Mouse (Mus musculus) cerebellum, adult (tissue): ENCODE data around the gene Gnai3.

ENCODE experiments used
- ATAC-seq: cut with Nextera tagmentation; 2 replicates; pipeline ENCODE4 v1.9.2; 2017; ENCODE audit warnings: mild to moderate bottlenecking, moderate library complexity, mixed read lengths; ENCODE audit not compliant: insufficient number of reproducible peaks, low FRiP score, low TSS enrichment

Gnai3 gene

DNA sequence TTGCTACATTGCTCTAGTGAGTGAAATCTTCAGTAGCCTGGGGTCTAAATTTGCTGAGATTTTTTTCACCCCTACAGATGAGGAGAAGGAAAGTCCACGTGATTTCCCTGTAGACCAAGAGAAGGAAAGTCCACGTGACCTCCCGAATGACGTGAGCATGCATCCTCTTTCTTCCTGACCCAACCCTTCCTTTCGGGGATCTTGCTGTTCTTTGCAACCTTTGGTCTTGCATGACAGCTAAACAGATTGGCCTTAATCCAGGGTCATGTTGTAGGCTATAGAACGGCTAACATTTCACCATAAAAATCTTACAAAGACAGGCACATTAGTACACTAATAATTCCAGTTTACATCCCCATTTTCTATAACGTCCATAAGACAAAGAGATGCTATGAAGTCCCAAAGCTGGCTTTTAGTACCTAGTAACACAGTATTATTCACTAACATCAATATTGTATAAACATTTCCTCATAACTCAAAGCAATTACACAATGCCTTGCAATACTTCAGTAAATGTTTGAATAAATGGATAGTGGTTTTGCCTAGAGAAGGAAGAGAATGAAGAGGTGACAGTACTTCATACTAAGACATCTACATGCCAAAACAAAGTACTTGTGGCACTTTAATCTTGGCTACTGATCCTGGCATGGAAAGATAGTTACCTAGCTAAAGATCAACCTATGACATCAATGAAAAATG lies 32.2 kb downstream of the Gnai3 start:
- ATAC-seq, result no peak

DNA sequence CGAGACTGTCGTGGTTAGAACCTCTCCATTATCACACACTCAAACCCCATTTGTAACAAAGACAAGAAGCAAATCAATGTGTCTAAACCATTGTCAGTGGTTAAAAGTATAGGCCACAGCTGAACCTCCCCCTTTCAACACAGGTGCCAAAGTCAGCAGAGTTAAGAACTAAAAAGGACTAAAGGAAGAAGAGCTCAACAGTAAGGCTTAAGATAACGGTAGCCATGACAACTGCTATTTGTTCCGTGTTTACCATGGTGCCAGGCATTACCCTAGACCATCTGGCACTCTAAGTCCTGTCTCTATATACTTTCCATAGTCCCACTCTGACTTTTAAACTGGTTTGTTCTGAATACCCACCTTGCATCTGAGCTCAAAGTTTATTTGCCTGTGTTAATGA lies 33.3 kb downstream of the Gnai3 start:
- no peak for ATAC-seq

DNA sequence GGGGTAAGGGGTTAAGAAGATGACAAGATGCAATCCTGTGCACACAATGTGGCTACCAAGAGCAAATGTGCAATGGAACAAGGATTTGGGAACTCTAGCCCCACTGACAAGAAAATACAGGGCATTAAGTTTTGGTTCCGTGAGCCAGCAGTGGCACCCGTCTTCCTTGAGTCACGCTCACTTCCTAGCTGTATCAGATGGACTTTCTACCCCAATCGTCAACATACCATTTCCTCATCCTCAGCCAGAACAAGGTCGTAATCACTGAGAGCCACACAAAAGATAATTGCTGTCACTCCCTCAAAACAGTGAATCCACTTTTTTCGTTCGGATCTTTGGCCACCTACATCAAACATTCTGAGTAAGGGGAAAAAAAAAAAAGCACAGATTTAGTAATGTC lies 33.7 kb downstream of the Gnai3 start:
- ATAC-seq, result no peak

DNA sequence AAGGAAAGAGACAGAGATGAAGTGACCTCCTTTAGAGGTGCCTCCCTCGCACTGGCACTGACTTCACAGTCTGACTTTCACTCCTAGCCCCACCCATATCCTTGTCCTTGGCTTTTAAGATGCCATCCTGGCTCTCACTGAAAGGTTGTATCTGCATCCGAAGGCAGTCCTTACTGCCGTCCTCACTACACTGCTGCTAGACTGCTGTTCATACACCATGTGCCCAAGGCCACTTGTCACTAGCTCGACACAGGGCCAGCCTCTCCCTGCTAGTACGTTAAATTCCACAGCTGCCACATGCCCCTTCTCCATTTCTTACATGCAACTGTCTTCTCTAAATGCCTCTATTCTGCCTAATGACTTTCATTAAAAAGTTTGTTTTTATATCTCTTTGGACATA lies 34.6 kb downstream of the Gnai3 start:
- no peak for ATAC-seq

DNA sequence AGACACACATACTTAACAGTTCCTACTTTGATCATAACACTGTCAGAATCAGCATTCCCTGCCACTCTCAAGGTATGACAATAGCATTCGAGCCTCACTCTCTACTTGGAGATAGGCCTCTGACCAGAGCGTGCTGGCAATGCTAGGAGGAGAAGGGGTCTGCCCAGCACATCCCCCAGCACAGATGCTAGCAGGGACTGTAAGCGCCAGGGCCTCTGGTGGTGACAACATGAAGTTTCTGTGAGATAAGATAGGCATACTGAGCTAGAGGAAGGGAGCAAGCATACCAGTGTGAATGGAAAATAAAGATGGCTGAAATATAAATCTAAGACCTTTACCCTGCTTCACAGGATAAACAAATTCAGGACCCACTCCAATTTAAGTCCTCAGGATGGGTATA lies 40.7 kb downstream of the Gnai3 start:
- ATAC-seq, result no peak

DNA sequence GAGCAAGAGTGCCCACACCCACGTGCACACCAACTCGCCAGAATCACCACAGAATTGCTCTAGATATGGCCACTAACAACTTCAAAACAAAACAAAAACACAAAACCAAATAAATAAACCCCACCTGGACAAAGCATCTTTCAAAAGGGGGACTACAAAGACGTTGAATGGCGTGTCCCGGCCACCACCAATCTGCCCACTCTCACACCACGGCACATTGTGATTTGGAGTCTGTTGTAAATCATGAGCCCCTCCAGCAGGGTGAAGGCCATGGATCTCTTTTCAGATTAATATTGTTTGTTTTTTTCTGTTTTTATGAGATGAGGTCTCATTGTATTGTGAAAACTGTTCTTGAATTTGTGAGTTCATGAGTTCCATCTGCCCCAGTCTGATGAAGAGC lies 43.9 kb downstream of the Gnai3 start:
- ATAC-seq, result no peak

DNA sequence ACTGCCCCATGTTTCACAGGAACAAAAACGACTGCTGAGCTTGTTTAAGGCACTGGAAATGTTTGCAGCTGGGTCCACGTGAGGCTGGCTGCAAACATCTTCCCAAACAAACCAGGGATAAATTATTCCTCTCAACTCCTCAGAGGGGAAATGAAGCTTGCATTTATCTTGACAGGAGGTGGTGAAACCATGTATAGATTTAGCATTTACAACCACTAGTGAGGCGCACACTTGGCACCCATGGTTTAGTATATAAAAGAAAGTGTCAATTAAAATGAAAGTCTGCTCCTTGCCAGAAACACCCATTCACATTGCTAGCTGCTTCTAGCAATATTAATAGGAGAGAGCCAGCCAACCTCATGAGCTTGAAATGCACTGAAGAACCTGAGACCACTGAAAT lies 44.4 kb downstream of the Gnai3 start:
- no peak for ATAC-seq

DNA sequence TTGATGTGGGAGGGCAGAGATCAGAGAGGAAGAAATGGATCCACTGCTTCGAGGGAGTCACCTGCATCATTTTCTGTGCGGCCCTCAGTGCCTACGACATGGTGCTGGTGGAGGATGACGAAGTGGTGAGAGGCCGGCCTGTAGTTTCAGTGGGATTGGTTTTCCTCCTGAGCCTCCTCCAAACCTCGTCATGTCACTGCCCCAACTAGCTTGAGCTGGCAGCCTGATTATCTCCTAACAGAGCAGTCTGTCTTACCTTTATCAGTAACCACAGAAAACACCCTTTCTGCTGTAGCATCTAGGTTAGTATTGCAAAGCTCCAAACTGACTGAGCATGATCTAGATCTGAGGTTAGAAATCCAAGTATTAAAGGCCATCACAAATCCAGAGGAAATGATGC lies 47.6 kb downstream of the Gnai3 start:
- no peak for ATAC-seq

DNA sequence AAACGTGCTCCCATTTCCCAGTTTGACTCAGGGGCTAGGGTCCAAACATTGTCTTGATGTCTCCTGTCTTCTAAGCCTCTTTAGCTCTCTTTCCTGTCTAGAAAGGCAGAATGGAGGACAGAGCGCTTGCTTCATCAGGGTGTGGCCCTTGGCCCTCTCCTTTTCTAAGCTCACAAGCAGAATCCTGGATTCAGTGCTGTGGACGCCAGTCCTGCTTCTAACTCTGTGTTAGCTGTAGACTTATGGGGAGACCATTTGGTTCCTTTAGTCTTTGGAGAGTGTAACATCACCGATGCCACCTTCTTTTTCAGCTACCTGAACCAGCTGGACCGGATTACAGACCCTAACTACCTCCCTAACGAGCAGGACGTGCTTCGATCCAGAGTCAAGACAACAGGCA lies 48.3 kb downstream of the Gnai3 start:
- ATAC-seq, result no peak

DNA sequence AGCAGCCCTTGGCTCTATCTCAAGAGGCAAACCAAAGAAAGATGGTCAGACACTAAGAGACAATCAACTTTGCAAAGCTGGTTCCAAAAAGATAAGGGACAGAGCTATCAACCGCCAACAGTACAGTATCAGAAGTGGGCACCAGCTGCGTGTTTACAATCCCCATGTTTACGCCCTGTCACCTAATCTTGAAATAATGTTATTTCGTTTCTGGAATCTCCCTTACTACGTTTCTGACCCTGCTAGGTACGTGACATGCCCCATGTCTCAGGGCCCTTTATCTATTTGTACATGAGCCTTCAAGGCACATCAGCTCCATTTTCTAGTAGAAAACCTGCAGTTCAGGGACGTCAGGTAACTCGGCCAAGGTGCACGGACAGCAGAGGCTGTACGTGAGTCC lies 49.2 kb downstream of the Gnai3 start:
- ATAC-seq, result no peak

DNA sequence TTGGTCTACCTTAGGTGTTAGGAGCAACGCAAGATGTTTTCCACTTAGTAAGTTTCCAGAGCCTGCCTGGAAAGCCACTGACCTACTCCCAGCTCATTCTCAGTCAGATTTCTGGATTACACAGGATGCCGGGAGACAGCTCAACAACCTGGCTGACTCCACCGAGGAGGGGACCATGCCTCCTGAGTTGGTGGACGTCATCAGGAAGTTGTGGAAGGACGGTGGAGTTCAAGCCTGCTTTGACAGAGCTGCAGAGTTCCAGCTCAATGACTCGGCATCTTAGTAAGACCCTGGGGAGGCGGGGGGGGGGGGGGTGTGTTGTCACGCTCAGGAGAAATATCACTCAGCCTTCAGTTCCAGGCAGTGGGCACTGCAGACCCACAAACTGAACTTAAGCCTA lies 49.7 kb downstream of the Gnai3 start:
- ATAC-seq, result no peak

DNA sequence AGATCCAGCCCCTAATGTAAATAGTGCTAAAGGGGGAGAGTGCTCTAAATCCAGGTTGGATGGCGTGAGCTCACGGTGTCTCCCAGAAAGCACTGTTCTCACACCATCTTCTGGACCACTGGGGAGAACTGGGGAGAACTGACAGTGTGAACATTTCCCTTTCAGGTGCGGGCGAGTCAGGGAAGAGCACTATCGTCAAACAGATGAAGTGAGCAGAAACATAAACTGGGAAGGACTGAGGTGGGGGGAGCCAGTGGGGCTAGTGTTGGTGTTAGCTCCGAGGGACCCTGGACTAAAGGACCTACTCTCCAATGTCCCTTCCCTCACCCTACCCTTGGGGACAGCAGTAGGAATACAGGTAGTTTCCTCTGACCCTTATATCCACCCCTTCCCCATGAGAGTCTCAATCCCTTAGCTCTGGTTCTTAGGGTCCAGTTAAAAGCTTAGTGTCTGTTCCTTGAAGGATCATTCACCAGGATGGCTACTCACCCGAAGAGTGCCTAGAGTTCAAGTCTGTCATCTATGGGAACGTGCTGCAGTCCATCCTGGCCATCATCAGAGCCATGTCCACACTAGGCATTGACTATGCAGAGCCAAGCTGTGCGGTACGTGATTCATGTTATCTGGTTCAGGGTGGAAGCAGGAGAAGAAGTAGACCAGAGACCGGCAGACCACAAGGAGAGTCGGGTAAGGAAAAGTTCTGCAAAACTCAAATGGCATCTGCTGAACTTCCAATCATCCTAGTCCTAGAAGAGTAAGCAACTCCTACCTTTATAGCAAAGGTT lies 50.8 kb downstream of the Gnai3 start:
- no peak for ATAC-seq

DNA sequence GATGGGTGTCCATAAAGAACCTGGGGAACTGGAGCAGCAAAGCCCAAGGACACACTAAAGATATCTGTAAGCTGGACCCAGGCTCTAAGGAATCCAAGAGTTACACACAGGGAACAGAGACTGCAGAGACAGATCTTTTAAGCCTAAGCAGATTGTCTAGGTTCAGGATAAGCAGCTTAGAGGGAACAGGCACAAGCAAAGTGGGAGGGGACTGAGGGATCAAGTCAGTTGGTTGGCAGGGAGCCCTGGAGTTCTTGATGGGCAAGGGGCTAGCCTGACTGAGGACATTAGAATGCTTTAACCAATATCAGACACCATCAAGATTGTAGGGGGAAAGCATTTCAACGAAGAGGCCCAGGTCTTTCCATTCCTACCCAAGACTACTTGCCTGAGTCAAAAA lies 51.8 kb downstream of the Gnai3 start:
- ATAC-seq, result no peak

DNA sequence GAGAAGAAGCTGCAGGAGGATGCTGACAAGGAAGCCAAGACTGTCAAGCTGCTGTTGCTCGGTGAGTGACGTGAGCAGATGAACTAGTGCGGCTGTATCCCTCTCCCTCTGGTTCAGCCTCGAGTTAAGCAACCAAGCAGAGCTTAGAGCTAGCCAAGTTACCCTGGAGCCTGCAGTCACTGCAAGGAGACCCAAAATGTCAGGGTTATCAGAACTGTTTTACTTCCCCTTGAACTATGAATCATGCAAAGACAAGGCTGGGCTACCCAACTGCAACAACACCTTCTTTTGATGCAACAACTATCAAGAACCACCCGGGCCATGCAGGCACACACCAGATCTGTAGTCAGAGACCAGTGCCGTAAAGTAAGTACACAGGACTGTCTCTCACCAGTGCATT lies 52.6 kb downstream of the Gnai3 start:
- ATAC-seq, result no peak

DNA sequence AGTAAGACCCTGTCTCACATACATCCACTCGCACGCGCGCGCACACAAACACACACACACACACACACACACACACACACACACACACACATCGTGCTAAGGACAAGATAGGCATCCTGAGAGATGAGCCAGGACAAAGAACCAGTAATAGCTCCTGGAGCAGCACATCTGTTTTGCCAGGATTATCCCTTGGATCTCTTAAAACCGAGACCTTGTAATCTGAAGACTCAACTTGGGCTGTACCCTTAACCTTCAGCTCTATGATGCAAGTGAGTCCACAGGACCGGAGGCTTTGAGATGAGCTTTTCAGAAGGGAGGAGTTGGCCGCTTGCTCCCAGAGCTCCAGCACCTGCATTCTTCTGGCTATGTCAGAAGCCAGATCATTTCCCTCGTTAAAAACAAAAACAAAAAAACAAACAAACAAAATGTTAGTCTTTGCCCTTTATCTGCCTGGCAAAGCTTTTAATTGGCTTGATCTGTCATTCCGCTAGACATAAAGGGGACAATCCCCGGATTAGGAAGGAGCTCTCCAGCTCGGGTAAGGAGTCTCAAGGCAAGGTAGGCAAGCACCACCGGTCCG lies 53.3 kb downstream of the Gnai3 start, which contains the start of gene Gnat2:
TSS of gene Gnat2 (plus strand) at position 254 of the 580 bp plus-strand sequence.
- ATAC-seq, result no peak

DNA sequence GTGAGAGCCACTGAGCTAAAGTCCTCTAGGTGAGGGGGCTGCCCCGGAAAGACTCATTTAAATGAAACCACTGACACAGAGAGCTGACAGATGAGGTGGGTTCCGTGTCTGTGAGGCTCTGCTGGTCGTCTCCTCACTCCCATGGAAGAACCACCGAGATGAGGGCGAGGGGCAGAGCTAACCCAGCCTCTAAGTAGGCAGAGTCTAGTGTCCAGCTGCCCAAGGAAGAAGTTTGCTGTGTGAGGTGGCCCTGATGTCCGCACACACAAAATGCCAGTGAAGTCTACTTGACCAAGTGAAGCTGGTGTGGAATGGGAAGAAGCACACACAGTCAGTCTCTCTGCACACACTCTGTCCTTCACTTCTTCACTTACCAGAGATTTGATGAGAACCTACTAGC lies 53.9 kb downstream of the Gnai3 start:
- ATAC-seq, result no peak

DNA sequence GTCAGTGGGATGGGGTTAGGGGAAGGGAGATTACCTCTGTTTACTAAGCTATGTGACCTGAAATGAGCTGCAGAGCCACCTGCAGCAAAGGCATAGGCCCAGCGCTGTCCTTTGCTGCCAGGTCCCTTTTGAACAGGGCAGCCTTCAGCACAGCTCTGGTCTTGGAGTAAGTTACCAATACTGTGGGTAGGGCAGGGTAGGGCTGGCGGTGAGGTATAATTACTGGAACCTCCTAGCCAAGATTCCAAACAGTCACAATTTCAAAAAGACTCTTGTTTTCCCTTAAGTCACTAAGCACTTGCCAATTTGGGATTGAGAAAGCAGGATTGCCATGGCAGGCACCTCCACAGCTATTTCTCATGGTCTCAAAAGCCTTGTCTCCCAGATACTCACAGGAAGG lies 55.4 kb downstream of the Gnai3 start:
- ATAC-seq, result no peak

DNA sequence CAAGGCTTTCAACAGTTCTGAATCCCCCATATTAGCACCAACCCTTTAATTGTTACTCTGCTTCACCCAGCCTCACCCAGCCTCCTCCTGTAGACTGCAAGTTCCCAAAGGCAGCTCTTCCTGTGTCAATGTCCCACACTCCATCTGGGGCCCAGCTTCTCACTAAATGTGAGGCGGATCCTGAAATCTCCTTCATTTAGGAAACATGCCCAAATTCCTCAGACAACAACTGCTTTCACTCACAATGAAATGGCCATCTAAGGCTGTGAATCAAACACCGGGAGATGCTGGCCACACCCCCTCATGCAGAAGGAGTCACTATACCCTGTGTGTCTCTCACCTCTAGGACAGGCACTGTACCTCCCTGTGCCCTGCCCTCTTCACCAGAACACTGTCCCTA lies 56.0 kb downstream of the Gnai3 start:
- no peak for ATAC-seq

DNA sequence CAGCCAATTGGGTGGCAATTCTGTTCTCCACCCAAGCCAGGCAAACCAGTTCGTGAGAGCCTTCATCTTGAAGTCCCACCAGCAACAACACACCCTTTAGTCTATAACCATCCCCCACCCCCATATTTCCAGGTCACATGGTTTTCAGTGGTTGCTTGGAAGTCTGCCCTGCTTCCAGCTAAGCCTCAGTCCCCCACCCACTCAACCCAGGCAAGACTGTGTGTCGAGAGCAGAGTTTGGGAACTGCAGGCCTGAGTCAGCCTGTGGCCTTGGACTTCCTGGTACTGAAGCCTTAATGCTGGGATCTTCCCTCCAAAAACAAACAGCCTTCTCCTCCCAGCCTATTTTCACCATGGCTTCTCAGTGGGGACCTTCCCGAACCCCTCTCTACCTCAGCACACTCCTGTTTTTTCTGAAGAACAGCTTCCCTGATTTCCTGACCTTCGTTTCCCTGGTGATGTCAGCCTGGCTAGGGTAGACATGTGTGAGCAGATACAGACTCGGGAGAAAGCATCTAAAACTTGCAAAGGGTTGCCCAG lies 57.0 kb downstream of the Gnai3 start:
- no peak for ATAC-seq

DNA sequence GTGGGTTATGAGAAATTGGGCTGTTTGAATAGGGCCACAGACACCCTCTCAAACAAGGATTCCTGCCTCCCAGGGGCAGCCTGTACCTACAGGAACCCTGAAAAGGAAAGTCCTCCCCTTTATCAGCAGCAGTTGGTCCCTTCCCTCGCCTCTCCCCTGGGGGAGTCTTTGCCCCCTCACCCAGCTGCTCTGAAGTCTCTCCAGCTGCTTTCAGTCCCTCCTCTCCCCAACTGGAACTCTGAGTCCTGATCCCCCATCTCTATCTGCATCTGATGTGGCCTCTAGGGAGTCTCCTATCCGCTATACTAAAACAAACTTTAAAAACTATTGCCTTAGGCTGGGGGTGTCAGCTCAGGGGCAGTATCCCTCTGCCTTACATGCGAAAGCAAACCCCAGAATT lies 58.6 kb downstream of the Gnai3 start:
- ATAC-seq, result no peak

DNA sequence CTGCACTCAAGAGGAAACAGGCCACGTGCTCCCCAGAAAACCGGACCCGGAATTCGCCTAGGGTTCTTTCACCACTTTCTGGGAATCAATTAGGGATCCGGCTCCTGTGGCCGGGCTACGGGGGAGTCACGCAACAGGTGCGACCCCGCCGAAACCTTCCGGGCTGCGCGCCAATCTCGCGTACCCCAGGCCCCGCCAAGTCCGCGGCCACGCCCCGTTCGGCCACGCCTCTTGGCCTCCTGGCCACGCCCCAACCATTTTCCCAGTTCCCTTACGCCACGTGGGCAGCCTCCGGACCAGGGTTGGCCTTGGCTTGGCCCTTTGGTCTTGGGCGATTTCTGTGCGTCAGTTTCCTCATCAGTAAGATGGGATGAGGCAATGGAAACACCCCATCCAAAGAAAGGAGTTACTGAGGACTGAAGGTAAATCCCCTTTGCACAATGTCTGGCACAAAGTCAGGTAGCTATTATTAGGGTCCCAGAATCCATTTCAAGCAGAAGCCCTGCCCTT lies 59.4 kb downstream of the Gnai3 start, which contains the start of gene Ampd2:
TSS of gene Ampd2 (minus strand) at position 182 of the 510 bp plus-strand sequence.
- ATAC-seq, result no peak
